Comparison of ENCODE assay signal across 13 mouse cellular contexts in genomic region chr7:92758067-92758466, GRCm38 (mm10).
"Had no signal": no experiment of that assay in that cellular context is flagged by ENCODE, and none has a peak within 500 bp of the region (broad histone marks: within the 10 kb centered on the region; RNA-seq: fewer than 3 reads in every experiment).

No protein-coding gene starts in this region.

- H3K27me3 ChIP-seq: liver, embryonic 15.5 days; neural tube, embryonic 12.5 days had no signal

- H3K4me3 ChIP-seq: limb, embryonic 10.5 days; liver, embryonic 15.5 days; midbrain, embryonic 10.5 days; neural tube, embryonic 12.5 days had no signal

- H3K36me3 ChIP-seq: limb, embryonic 10.5 days; liver, embryonic 15.5 days; midbrain, embryonic 10.5 days; neural tube, embryonic 12.5 days had no signal

- ATAC-seq: lung, postnatal 0 days had no signal

- H3K9ac ChIP-seq: liver, embryonic 15.5 days; neural tube, embryonic 12.5 days had no signal

- DNase-seq: kidney, postnatal 10 days; lung, adult 2 months; lung, postnatal 4 days; midbrain, embryonic 14.5 days; right cerebral cortex, postnatal 4 days; thymus, adult 18-20 months; thymus, postnatal 14 days had no signal

- H3K27ac ChIP-seq: limb, embryonic 10.5 days; liver, embryonic 15.5 days; midbrain, embryonic 10.5 days; neural tube, embryonic 12.5 days had no signal

- H3K9me3 ChIP-seq: limb, embryonic 10.5 days; liver, embryonic 15.5 days; midbrain, embryonic 10.5 days; neural tube, embryonic 12.5 days had no signal

- H3K4me2 ChIP-seq: liver, embryonic 11.5 days; liver, embryonic 15.5 days; neural tube, embryonic 12.5 days had no signal

- H3K4me1 ChIP-seq: limb, embryonic 10.5 days; liver, embryonic 15.5 days; midbrain, embryonic 10.5 days; neural tube, embryonic 12.5 days had no signal
